Mouse (Mus musculus): Measurements from ENCODE around the gene Ndufs8. TPM values are rescaled to one million over a fixed set of nuclear protein-coding genes. Genes with fewer than 3 reads are reported as not detected.

Gene Ndufs8
- total RNA-seq, 2 experiments from 2014 or later = 123 to 130 TPM

DNA sequence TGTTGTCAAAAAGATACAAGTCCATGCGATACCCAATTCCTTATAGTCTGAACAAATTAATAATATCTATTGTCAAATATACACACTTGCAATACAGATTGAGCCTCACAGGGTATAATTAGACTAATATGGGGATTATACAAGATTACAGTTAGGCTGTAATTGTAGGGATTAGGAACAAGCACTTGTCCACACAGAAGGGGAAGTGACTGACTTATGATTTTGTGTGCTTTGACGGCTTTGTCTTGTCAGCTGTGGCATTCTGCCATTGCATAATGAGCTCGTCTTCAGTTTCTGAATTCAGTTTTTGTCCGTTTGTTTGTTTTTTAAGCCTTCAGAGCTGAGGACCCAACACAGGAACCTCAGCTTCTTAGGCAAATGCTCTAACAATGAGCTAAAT is 30.4 kb downstream of the Ndufs8 start:
- intact Hi-C loops (cut with DNase I) = no loop called here
- DNase-seq (ENCODE audit: extremely low spot score in 1 of 2, low spot score in 2 of 2) = no peak

DNA sequence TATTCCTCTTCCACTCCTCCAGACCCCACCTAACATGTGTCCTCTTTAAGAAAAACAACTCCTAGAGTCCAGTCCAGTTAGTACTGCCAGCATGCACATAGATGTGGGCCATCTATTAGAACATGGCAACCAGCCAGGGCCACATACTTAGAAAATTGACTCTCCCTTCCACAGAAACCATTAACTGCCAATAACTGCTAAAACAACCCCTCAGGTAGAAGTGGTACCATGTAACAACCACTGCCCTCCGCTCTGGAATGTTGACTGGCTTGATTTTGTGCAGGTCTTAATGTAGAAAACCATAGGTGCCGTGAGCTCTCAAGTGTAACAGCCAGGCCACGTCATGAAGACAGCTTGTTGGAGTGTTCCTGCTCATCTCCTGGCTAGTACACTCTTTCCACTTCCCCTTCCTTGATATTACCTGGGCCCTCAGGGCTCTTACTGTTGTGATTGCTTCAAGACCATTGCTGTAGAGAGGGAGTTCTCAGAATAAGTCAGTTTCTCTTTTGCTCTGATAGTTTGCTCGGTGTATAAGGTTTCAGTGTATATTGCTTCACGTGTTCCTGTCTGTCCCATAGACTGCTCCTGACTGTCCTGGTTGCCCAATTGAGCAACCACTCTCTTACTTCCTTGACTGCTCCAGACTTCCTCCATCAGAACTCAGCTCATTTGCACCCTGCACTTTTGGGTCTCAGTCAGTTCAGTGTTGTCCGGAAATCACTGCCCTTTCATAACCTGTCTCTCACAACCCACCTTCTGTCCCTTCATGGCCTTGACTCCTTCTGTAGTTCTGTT is 32.3 kb downstream of the Ndufs8 start:
- no peak for DNase-seq (ENCODE audit: extremely low spot score in 1 of 2, low spot score in 2 of 2)
- intact Hi-C loops (cut with DNase I) = no loop called here

DNA sequence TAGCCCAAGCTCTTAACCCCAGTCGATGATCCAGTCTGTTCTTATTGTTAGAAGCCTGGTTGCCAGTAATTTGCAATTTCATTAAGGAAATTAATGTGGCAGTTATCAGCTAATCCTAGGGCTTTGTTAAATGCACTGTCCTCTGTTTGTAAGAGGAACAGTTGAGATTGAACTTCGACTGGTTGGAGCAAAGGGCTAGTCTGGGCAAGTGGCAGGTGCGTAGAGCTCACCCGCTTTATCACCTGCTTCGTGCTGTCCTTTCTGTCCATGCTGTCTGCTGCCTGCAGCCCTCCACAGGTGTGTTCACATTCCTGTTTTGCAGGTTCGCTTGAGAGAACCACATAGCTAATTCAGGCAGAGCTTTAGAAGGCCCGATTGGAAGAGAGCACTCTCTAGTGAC is 37.5 kb downstream of the Ndufs8 start:
- intact Hi-C loops (cut with DNase I) = no loop called here
- DNase-seq (ENCODE audit: extremely low spot score in 1 of 2, low spot score in 2 of 2) = no peak

DNA sequence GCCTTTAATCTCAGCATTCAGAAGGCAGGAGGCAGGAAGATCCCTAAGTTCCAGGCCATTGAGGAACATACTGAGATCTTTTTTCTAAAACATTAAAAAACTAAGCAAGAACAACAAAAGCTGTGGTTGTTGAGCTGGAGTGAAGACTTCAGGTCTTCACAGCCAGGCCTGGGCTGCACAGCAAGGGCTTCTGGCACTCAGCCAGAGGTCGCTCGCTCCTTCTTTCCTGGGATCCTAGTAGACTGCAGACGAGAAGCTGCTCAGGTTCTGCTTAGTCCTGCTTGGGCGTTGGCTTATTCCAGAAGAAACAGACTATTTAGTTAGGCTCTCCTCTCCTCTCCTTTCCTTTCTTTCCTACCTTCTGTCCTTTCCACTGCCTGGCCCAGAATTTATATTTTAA is 40.2 kb downstream of the Ndufs8 start:
- peak in 1 of 2 experiments; percentile 75 for DNase-seq (ENCODE audit: extremely low spot score in 1 of 2, low spot score in 2 of 2)

DNA sequence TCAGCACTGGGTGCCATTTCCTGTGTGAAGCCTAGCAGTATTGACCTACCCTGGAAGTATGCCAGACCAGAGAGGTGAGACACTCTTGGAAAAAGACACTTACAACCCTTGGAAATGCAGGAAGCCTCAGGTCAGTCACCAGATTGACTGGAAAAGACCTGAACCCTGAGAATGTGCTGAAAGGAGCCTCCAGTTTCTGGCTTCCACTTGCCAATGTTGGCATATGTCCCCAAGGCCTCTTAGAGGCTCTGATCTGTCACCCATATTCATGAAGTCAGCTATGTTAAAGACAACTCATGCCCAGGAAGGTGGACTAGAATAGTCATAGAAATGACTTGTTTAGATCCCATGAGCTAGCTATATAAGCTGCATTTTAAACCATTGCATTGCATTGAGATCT is 41.1 kb downstream of the Ndufs8 start:
- DNase-seq (ENCODE audit: extremely low spot score in 1 of 2, low spot score in 2 of 2) = no peak
- intact Hi-C loops (cut with DNase I) = no loop called here

More for the DNA sequence above, 40.2 kb downstream of the Ndufs8 start:
- intact Hi-C loops (cut with DNase I) = no loop called here

DNA sequence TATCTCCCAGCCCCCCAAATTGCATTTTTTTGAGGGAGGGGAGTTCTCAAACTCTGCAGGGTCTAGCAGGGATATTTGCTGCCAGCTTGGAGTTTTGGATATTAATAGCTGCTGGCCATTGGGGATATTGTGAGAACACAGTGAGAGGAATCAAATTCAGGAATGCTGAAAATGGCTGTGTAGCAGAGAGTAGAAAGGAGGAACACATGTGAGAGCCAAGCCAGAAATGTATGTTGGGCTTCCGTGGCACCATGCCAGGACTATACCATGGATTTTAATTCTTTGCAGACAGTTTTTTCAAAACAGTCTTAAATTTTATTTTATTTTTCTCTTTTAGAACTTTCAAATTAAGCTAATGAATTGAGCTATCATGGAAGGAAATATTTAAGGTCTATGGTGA is 44.3 kb downstream of the Ndufs8 start:
- DNase-seq (ENCODE audit: extremely low spot score in 1 of 2, low spot score in 2 of 2) = peak in 1 of 2 experiments; percentile 18
- intact Hi-C loops (cut with DNase I) = no loop called here

DNA sequence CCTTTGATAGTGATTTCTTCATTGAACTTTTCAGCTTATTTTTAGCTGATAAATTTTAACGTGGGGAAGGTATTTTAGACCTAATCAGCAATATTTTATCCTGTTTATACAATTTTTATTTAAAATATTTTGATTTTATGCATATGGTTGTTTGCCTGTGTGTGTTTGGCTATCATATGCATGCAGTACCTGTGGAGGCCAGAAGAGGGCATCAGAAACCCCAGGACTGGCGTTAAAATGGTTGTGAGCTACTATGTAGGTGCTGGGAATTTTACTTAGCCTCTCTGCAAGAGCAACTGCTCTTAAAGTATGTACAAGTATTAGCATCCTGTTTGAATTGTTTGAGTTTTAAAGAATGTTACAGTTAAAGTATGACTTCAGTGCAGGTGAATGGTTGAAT is 47.6 kb downstream of the Ndufs8 start:
- intact Hi-C loops (cut with DNase I) = no loop called here
- DNase-seq (ENCODE audit: extremely low spot score in 1 of 2, low spot score in 2 of 2) = no peak

DNA sequence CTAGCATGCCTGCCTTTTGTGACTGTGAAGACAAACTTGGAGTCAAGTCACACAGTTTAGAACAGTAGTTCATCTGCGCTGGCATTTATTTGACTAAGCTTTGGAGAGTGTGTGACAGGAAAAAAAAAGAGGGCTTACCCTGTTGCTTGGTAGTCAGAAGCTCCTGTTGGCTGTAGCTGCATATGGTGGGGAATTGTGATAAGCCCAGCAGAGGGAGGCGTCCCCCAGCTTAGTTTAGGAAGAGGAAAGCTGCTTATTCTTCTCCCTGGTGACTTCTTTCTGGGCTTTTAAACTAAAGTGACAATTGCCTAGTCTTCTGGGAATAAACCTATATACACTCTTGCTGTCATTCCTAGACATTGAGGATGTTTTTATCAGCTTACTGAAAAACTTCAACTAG is 49.9 kb downstream of the Ndufs8 start:
- DNase-seq (ENCODE audit: extremely low spot score in 1 of 2, low spot score in 2 of 2) = no peak
- intact Hi-C loops (cut with DNase I) = no loop called here

Other genes with a start within 250 kb of the Ndufs8 start
- 10 to 100 TPM; 10.1 TPM for gene Lrp5, start 226.2 kb downstream of the Ndufs8 start, total RNA-seq (2021)
- gene 1810055G02Rik, start 204.5 kb downstream of the Ndufs8 start, total RNA-seq (2021) = 10 to 100 TPM; 47.5 TPM
- 10 to 100 TPM; 56.2 to 62.9 TPM for gene Kmt5b, start 145.4 kb downstream of the Ndufs8 start, total RNA-seq (2021)
- 10 to 100 TPM; 77.3 to 93.0 TPM for gene Chka, start 61.0 kb downstream of the Ndufs8 start, total RNA-seq (2021)
- 10 to 100 TPM; 14.2 to 22.4 TPM for gene Tcirg1, start 5.6 kb downstream of the Ndufs8 start, total RNA-seq (2021)
- gene Aldh3b1, start 17.0 kb upstream of the Ndufs8 start, total RNA-seq (2021) = 1 to 10 TPM; 1.5 to 1.7 TPM
- 10 to 100 TPM; 15.0 to 16.3 TPM for gene Unc93b1, start 22.4 kb upstream of the Ndufs8 start, total RNA-seq (2021)
- gene Aldh3b3, start 45.9 kb upstream of the Ndufs8 start, total RNA-seq (2021) = not detected
- 1 to 10 TPM; 2.3 to 2.4 TPM for gene Aldh3b2, start 59.6 kb upstream of the Ndufs8 start, total RNA-seq (2021)
- 1 to 10 TPM; 1.7 to 1.8 TPM for gene Acy3, start 73.8 kb upstream of the Ndufs8 start, total RNA-seq (2021)
- not detected for gene Tbx10, start 80.0 kb upstream of the Ndufs8 start, total RNA-seq (2021)
- gene Nudt8, start 87.8 kb upstream of the Ndufs8 start, total RNA-seq (2021) = 10 to 100 TPM in 1 of 2 experiments, 1 to 10 TPM in 1; 9.7 to 11.2 TPM
- 1 to 10 TPM in 1 of 2 experiments, under 1 TPM in 1; 0.81 to 1.4 TPM for gene Gm49405, start 87.9 kb upstream of the Ndufs8 start, total RNA-seq (2021)
- gene Doc2g, start 90.5 kb upstream of the Ndufs8 start, total RNA-seq (2021) = 1 to 10 TPM; 3.3 to 4.1 TPM
- 100 to 1,000 TPM; 209 to 221 TPM for gene Ndufv1, start 100.0 kb upstream of the Ndufs8 start, total RNA-seq (2021)
- gene Gstp1, start 125.2 kb upstream of the Ndufs8 start, total RNA-seq (2021) = 100 to 1,000 TPM; 226 to 232 TPM
- gene Gstp2, start 133.2 kb upstream of the Ndufs8 start, total RNA-seq (2021) = 10 to 100 TPM; 21.7 to 24.2 TPM
- not detected for gene Gstp3, start 146.8 kb upstream of the Ndufs8 start, total RNA-seq (2021)
- not detected for gene Cabp2, start 168.8 kb upstream of the Ndufs8 start, total RNA-seq (2021)
- 10 to 100 TPM; 20.4 to 21.6 TPM for gene Cdk2ap2, start 184.4 kb upstream of the Ndufs8 start, total RNA-seq (2021)
- 100 to 1,000 TPM; 234 to 237 TPM for gene Pitpnm1, start 187.2 kb upstream of the Ndufs8 start, total RNA-seq (2021)
- 10 to 100 TPM; 74.2 to 83.5 TPM for gene Aip, start 213.1 kb upstream of the Ndufs8 start, total RNA-seq (2021)
- not detected for gene Gpr152, start 227.0 kb upstream of the Ndufs8 start, total RNA-seq (2021)
- under 1 TPM in 1 of 2 experiments, not detected in 1; 0.24 TPM for gene Cabp4, start 231.3 kb upstream of the Ndufs8 start, total RNA-seq (2021)
- 10 to 100 TPM; 80.4 to 92.7 TPM for gene Coro1b, start 235.8 kb upstream of the Ndufs8 start, total RNA-seq (2021)
- gene Ptprcap, start 240.8 kb upstream of the Ndufs8 start, total RNA-seq (2021) = 1 to 10 TPM in 1 of 2 experiments, under 1 TPM in 1; 0.65 to 2.0 TPM

Measured in left cerebral cortex, postnatal 10 days (tissue).